Mouse (Mus musculus) testis, adult 2 months (tissue): ENCODE data around the gene Sp2.

Experiments used
- CTCF ChIP-seq: fragments of 200-500 bp; IDR thresholded peaks from 2 replicates; pipeline ENCODE4 v1.5.1; 2012; ENCODE audit warnings: low read depth, mild to moderate bottlenecking, inconsistent platforms, low read length, moderate library complexity; ENCODE audit not compliant: control insufficient read depth, insufficient read depth, insufficient replicate concordance
- POLR2A ChIP-seq: fragments of 200-500 bp; IDR thresholded peaks from 2 replicates; pipeline ENCODE4 v1.6.1; 2012; ENCODE audit warnings: low read depth, mild to moderate bottlenecking, inconsistent platforms, low read length, moderate library complexity; ENCODE audit not compliant: control insufficient read depth

DNA sequence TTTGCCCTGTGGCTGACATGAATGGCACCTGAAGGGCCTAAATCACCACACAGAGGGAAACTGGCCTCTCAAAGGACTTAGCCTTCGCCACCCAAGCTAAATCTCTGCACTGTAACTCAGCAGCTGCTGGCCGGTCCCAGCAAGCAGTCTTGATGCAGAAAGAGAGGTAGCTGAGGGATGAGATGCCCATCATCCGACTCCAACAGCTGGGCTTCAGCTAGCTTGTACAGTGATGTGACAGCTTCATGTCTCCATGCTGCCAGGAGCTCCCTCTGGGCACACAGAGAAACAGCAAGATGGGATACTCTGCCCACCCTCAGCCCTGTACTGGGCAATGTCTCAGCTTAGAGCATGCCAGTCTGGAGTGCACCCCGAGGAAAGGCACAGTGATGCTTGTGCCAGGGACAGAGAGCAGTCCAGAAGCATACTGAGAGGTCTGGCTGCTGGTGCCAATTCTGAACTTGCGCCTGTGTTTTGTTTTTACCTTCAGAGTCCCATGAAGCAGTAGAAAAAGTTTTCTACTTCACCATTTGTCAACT is 9.3 kb downstream of the Sp2 start:
- no peak for TF ChIP-seq POLR2A
- no peak for TF ChIP-seq CTCF
